ENCODE assay signal across 28 mouse cellular contexts in genomic region chr15:6059361-6059760, GRCm38 (mm10).
DNase-seq lines count a peak whose midpoint lies in the region; ATAC-seq lines count a peak whose summit lies in the region.
"Had no signal": no experiment of that assay in that cellular context is flagged by ENCODE, and none has a peak within 500 bp of the region (broad histone marks: within the 10 kb centered on the region; RNA-seq: fewer than 3 reads in every experiment).

No protein-coding gene starts in this region.

- H3K9ac ChIP-seq in liver, embryonic 15.5 days = no peak overlapping the region
- no peak overlapping the region for H3K9ac ChIP-seq in hindbrain, embryonic 12.5 days
- H3K9ac ChIP-seq: hindbrain, embryonic 13.5 days; limb, embryonic 12.5 days; midbrain, embryonic 12.5 days; stomach, embryonic 15.5 days had no signal

- H3K4me3 ChIP-seq in megakaryocyte, embryonic 14.5 days (replicated peaks) = peak overlapping the region; percentile 72
- no peak overlapping the region for H3K4me3 ChIP-seq in liver, embryonic 15.5 days (replicated peaks)
- H3K4me3 ChIP-seq in hindbrain, embryonic 12.5 days = no peak overlapping the region
- H3K4me3 ChIP-seq: gastrocnemius, adult 2 months; heart, adult 2 months; hindbrain, embryonic 13.5 days; limb, embryonic 12.5 days; midbrain, embryonic 12.5 days; stomach, embryonic 15.5 days had no signal

- H3K9me3 ChIP-seq in megakaryocyte, embryonic 14.5 days = no peaks in the 10 kb centered on the region
- H3K9me3 ChIP-seq in liver, embryonic 15.5 days (replicated peaks) = no peaks in the 10 kb centered on the region
- H3K9me3 ChIP-seq in hindbrain, embryonic 12.5 days (replicated peaks) = no peaks in the 10 kb centered on the region
- H3K9me3 ChIP-seq: hindbrain, embryonic 13.5 days; limb, embryonic 12.5 days; midbrain, embryonic 12.5 days; stomach, embryonic 15.5 days had no signal

- H3K27ac ChIP-seq in liver, embryonic 15.5 days (replicated peaks) = peak overlapping the region; percentile 87
- H3K27ac ChIP-seq in hindbrain, embryonic 12.5 days = no peak overlapping the region
- H3K27ac ChIP-seq: gastrocnemius, adult 2 months; heart, adult 2 months; hindbrain, embryonic 13.5 days; limb, embryonic 12.5 days; midbrain, embryonic 12.5 days; stomach, embryonic 15.5 days had no signal

- peaks cover 3% of the 10 kb centered on the region for H3K36me3 ChIP-seq in megakaryocyte, embryonic 14.5 days (replicated peaks; ENCODE audit: low read length)
- H3K36me3 ChIP-seq in liver, embryonic 15.5 days (replicated peaks) = no peaks in the 10 kb centered on the region
- H3K36me3 ChIP-seq in hindbrain, embryonic 12.5 days = no peaks in the 10 kb centered on the region
- H3K36me3 ChIP-seq: hindbrain, embryonic 13.5 days; limb, embryonic 12.5 days; midbrain, embryonic 12.5 days; stomach, embryonic 15.5 days had no signal

- H3K27me3 ChIP-seq in megakaryocyte, embryonic 14.5 days (replicated peaks) = no peaks in the 10 kb centered on the region
- no peaks in the 10 kb centered on the region for H3K27me3 ChIP-seq in liver, embryonic 15.5 days
- no peaks in the 10 kb centered on the region for H3K27me3 ChIP-seq in hindbrain, embryonic 12.5 days
- H3K27me3 ChIP-seq: hindbrain, embryonic 13.5 days; limb, embryonic 12.5 days; midbrain, embryonic 12.5 days; stomach, embryonic 15.5 days had no signal

- peaks cover 46% of the 10 kb centered on the region for H3K4me1 ChIP-seq in megakaryocyte, embryonic 14.5 days
- peaks cover 25% of the 10 kb centered on the region for H3K4me1 ChIP-seq in liver, embryonic 15.5 days (replicated peaks)
- 0 out of 2 replicates have a peak, but pooled peaks cover 5% of the 10 kb centered on the region for H3K4me1 ChIP-seq in hindbrain, embryonic 12.5 days
- H3K4me1 ChIP-seq: midbrain, embryonic 12.5 days; stomach, embryonic 15.5 days had no signal

- ATAC-seq in megakaryocyte, adult 5-6 weeks (ENCODE audit: poor library complexity, severe bottlenecking) = no peak
- 0 out of 2 replicates have a peak, but pooled peaks have one; percentile 20 for ATAC-seq in granulocyte monocyte progenitor cell, adult 5-6 weeks (replicated peaks; ENCODE audit: poor library complexity, severe bottlenecking)
- ATAC-seq in liver, embryonic 15.5 days (ENCODE audit: insufficient read depth) = peak; percentile 57
- ATAC-seq in hindbrain, embryonic 12.5 days (ENCODE audit: low FRiP score) = no peak
- ATAC-seq: forebrain, embryonic 16.5 days; intestine, embryonic 16.5 days had no signal

- DNase-seq in cerebellum, postnatal 4 days (ENCODE audit: low spot score in 2 of 2) = no peak
- no peak for DNase-seq in kidney, adult 11 months
- DNase-seq: adrenal gland, adult 8-10 months; B cell, adult 2 months; cerebellum, adult 8-10 months; cerebellum, postnatal 25 days; gastrocnemius, adult 2 months; gastrocnemius, postnatal 36 days; heart, postnatal 36 days; kidney, adult 9 months; kidney, postnatal 10 days; layer of hippocampus, adult 9-11 months; lung, adult 2 months; lung, postnatal 14 days; retina, postnatal 1 day; right cerebral cortex, postnatal 14 days had no signal

- 42% methylated on average over 2 of the region's 2 CpGs for WGBS in liver, embryonic 15.5 days (ENCODE audit: insufficient replicate concordance)
- 82% methylated on average over 2 of the region's 2 CpGs for WGBS in hindbrain, embryonic 12.5 days

- H3K4me2 ChIP-seq in liver, embryonic 15.5 days = peak overlapping the region; percentile 52
- H3K4me2 ChIP-seq in hindbrain, embryonic 12.5 days (replicated peaks) = no peak overlapping the region
- H3K4me2 ChIP-seq: hindbrain, embryonic 13.5 days; limb, embryonic 12.5 days; midbrain, embryonic 12.5 days; stomach, embryonic 15.5 days had no signal

Comparison
In these comparisons a context has a peak if more than half of its experiments do, and no peak if none do; other contexts are left out.
1. ATAC-seq: peak in granulocyte monocyte progenitor cell, adult 5-6 weeks (single experiment) and liver, embryonic 15.5 days (single experiment); none in megakaryocyte, adult 5-6 weeks (single experiment) and hindbrain, embryonic 12.5 days (single experiment).